Mouse (Mus musculus) telencephalon, adult 2 months (tissue): Measurements from ENCODE around the gene Rell1.

Experiments used
- DNase-seq: peaks from one replicate; pipeline ENCODE4 v3.0.0-alpha.2; 2011; ENCODE audit warnings: low read depth, low spot score

Gene Rell1

GRCm38 (mm10) chr5:63952039-63952438 is 16.7 kb downstream of the Rell1 start:
- DNase-seq, result no peak

DNA sequence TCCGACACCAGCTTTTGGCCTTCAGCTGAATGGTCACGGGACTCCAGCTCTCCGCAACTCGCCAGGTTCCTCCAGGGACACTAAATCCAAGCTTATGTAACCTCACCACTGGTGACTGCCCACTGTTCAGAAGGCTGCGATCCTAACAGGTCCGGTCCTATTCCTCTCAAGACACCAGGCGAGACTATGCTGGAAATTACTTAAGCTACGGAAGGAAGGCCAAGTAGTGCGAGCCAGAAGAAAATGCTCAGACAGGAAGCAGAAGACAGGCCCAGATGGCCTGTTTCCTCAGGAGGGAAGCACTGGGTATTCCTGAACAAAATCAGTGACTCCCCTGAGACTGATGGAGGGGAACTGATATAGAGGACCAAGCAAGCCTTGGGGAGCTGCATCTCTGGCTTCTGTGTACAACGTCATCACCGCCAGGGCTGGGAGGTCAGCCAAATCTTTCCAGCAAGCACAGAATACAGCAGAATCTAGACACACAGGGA is 17.2 kb downstream of the Rell1 start:
- no peak for DNase-seq

- no peak for DNase-seq
These were observed 19.5 kb downstream of the Rell1 start for GRCm38 (mm10) chr5:63949195-63949594.

DNA sequence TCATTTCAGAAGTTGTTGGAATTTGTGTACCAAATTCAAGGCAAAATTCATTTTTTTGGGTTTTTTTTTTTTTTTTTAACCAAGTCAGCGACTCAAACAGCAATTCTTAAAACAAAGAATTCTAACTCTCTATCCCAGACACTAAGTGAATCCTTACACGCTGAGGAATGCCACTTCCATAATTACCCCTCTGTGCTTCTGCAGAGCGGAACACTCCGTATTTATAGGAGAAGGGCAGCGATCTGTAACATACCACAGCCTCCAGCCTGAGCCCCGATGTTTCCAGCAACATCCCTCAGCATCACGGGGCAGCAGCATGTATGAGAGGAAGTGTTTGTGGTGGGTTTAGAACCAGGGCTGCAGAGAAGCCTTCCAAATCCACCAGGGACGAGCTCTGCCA is 21.2 kb downstream of the Rell1 start:
- no peak for DNase-seq

- no peak for DNase-seq
These were observed 25.4 kb downstream of the Rell1 start for GRCm38 (mm10) chr5:63943291-63943690.

GRCm38 (mm10) chr5:63941891-63942290 is 26.8 kb downstream of the Rell1 start:
- DNase-seq, result no peak

- DNase-seq, result no peak
These were observed 30.1 kb downstream of the Rell1 start for GRCm38 (mm10) chr5:63938575-63938974.

DNA sequence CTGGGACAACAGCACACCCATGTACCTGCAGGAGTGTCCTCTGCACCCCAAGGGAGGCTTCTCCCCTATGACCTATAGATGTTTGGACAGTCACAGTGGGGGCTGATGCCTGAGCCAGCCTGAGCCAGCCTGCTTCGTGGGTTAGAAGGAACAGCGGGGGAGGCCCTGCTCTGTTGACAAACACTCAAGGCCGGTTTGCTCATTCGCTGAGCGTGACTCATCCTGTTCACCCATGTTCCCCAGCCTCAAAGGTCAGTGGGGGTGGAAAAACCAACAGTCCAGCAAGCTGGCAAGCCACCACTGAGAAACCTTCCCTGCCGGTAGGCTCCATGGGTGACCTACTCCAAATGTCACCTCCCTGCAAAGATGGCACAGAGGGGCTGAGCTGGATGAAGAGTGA is 32.0 kb downstream of the Rell1 start:
- no peak for DNase-seq

- no peak for DNase-seq
These were observed 33.1 kb downstream of the Rell1 start for GRCm38 (mm10) chr5:63935581-63935980.

GRCm38 (mm10) chr5:63932829-63933228 is 35.9 kb downstream of the Rell1 start:
- DNase-seq, result no peak

DNA sequence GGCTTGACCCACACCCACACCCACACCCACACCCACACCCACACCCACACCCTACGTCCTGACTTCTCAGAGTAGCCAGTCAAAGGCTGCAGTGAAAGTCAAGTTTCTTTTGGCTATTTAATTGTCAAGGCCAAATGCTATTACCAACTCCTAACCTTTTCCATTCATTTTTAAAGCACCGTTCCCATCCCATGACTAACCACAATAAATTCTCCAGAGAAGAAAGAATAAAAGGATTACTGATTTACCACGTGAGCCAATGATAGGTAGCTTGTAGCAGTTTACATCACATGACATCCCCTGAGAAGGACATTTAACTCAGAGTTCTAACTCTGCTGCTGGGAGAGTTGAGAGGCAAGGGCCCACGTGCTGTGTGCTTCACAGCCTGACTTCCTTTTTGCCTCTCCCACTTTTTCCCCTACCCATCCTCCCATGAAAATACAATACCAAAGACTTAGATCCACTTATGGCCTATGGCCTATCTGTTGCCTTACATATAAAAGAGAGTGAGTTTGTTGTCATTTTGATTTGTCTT is 37.8 kb downstream of the Rell1 start:
- no peak for DNase-seq

DNA sequence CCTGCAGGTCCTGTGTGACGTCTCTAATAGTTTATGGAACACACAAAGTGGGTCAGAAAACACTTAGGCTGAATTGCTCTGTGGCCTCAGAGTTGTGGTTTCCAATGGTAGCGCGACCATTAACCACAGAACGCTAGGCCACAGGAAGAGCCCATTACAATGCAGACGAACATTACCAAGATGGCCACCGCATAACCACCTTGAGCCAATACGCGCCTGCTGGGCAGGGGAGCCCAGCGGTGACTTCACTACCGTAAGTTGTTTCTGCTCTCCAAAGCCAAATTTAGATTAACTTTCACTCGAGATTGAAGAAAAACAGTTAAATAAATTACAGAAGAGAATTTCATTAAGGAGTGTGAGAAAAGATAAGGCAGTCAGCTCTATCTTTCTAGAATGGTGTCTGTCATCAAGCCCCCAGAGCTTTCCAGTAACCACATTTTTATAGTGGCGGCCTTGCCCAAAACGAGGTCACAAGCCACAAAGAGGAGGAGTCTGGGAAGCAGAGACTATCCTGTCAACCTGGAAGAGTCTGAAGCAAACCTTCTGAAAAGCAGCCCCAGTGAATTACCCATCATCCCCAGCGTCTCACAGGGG is 43.6 kb downstream of the Rell1 start:
- no peak for DNase-seq

DNA sequence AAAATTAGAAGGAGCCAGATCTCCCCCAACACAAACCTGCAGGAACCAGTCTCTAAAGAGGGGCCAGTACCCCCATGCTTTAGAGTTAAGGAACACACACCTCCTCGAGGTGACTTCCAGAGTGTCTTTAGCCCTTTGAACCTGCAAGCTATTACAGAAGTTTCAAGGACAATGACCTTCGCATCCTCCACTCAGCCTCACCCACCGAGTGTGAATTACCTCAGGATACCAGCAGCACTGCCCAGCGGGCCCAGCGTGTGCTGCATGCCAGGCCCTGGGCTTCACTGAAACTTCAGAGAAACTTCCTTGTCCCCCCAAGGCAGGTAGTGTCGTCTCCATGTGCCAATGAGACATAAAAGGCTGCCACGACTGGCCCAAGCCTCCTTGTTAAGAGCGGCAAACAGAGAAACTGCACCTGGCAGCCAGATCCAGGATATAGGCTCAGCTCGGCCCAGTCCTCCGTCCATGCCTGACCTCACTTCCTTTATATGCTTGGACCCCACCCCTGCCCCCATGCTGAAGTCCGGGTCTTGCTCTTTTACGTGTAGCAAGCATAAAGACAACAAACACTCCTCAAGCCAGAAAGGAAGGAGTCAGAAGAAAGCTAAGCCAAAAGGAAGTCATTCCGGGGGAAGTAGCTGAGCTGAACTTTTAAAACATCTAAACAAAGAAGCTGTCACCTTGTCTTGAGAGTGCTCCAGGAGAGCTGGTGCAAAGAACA is 45.2 kb downstream of the Rell1 start:
- DNase-seq, result no peak

GRCm38 (mm10) chr5:63918201-63918600 is 50.5 kb downstream of the Rell1 start:
- no peak for DNase-seq

DNA sequence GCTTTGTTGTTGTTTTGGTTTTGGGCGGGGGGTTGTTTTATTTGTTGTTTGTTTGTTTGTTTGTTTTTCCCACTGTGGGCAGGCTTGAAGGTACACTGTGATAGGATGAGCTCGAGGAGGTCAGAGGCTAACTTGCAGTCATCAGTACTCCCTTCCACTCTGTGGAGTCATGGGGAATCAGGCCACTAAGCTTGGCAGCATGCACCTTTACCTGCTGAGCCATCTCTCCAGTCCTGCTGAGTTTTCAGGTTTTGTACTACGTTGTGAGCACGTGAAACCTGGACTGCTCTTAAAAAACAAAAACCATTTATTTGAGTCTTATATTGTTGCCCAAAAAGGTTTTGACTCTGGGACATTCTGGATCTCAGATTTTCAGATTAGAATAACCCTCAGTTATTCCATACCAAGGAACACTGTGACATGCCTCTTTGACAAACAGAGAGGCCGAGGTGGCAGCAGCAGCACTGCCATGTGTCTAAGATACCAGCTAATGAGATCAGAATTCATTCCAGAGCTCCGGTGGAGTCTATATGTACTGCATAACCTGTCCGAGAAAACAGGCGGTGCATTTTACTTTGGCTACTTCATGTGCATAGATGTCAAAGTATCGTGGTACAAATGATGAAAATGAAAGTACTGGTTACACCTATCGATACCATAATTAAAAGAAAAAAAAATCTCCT is 52.1 kb downstream of the Rell1 start:
- DNase-seq, result no peak

GRCm38 (mm10) chr5:63914896-63915295 is 53.8 kb downstream of the Rell1 start:
- DNase-seq, result no peak

- no peak for DNase-seq
These were observed 58.3 kb downstream of the Rell1 start for GRCm38 (mm10) chr5:63910171-63910960.

- DNase-seq, result no peak
These were observed 61.2 kb downstream of the Rell1 start for GRCm38 (mm10) chr5:63907513-63907912.

DNA sequence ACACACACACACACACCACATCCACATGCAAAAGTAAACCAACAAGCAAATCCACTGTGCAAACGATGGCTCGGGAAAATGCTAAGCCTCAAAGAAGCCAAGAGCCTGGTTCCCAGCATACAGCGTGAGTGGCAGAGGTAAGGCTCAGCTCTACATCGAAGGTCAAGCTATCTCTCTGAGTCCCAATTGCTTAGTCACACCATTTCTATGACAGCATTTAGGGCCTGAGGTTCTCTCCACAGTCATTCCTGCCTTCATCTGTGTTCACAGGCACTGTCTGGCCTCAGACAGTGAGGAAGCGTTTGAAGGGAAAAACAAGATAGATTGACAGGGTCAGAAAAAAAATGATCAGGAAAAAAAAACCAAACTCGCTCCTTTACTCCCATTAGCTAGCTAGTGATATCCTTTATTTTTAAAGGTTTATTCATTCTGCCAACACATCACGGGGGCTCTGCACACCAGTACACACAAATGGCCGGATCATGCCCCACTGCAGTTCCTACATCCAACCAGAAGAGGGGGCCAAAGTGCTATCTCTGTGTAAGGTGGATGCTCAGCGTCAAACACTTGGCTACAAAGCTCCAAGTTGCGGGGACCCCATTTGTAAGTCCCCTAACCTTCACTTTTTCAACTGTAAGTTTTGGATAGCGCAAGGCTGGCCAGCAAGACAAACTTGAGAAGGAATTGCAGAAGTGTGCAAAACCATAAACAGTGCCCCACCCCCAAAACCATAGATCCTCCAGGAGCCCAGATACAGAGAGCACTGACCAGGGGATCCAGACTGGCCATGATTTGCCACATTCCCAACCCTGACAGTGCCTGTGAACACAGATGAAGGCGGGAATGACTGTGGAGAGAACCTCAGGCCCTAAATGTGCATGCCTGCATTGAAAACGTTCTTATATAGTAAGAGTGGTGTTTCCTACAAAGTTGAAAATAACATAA is 62.3 kb downstream of the Rell1 start:
- DNase-seq, result peak; percentile 39

DNA sequence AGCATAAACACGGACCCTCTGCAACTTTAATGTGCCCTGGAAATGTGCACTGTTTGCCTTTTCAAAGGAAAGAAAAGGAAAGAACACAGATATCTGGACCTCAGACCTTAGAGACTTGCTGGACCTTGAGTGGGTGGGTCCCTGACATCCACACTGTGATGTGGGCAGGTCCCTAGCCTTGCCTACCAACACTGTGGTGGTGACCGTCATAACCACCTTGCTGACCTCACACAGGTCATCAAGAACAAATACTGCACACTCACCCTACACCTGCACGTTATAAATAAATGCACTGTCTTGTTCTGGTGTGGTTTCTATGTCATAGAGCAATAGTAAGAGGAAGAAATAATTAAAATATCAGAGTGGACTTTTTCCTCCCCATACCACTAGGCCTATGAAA is 65.4 kb downstream of the Rell1 start:
- DNase-seq, result no peak

DNA sequence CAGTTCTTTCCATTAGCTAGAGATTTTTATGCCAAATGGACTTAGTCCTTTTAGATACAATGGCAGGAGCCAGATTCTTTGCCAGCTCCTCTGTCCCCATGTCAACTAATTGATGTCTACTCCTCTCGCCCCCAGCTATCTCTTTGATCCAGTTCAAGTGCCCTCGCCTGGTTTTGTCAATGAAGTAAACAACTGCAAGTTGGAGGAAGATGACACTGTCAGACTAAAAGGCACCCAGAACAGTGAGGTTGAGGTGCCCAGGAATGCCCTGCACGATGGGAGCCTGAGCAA is 70.9 kb downstream of the Rell1 start:
- no peak for DNase-seq
